Mouse (Mus musculus): ENCODE measurements around the gene Cnnm2. TPM values are rescaled to one million over a fixed set of nuclear protein-coding genes. Genes with fewer than 3 reads are reported as not detected.

Gene Cnnm2
- polyA plus RNA-seq, 1 experiment from 2014 or later: 6.5 TPM

GRCm38 (mm10) chr19:46849443-46849997 is 88.1 kb downstream of the Cnnm2 start:
- no peak for ATAC-seq
- 52% methylated on average over 9 of the region's 9 CpGs for WGBS
- no peak for TF ChIP-seq CTCF (IDR thresholded peaks at IDR 0.05; ENCODE audit: low read depth)
- Histone ChIP-seq H3K4me1 (replicated peaks; ENCODE audit: control insufficient read depth, insufficient read depth, low read length) (no peaks in the 10 kb centered on the region), H3K9me3 (ENCODE audit: control insufficient read depth) (no peaks in the 10 kb centered on the region), H3K4me3 (ENCODE audit: low read depth, low read length) (no peak overlapping the region), H3K27ac (ENCODE audit: low read depth, low read length) (no peak overlapping the region), H3K4me2 (replicated peaks; ENCODE audit: low read depth) (no peak overlapping the region), H3K9ac (ENCODE audit: low read depth, low read length) (no peak overlapping the region), H3K36me3 (ENCODE audit: control insufficient read depth, insufficient read depth) (no peaks in the 10 kb centered on the region), H3K27me3 (replicated peaks; ENCODE audit: control insufficient read depth, insufficient read depth, low read length) (no peaks in the 10 kb centered on the region)

GRCm38 (mm10) chr19:46856232-46856631 is 94.8 kb downstream of the Cnnm2 start:
- no peak overlapping the region for H3K4me2 ChIP-seq (replicated peaks; ENCODE audit: low read depth)
- no peak for ATAC-seq
- 42% methylated on average over 6 of the region's 6 CpGs for WGBS
- no peaks in the 10 kb centered on the region for H3K4me1 ChIP-seq (replicated peaks; ENCODE audit: control insufficient read depth, insufficient read depth, low read length)
- no peak for TF ChIP-seq CTCF (IDR thresholded peaks at IDR 0.05; ENCODE audit: low read depth)
- H3K27ac ChIP-seq (ENCODE audit: low read depth, low read length): no peak overlapping the region
- H3K9ac ChIP-seq (ENCODE audit: low read depth, low read length): no peak overlapping the region
- H3K9me3 ChIP-seq (ENCODE audit: control insufficient read depth): no peaks in the 10 kb centered on the region
- no peaks in the 10 kb centered on the region for H3K27me3 ChIP-seq (replicated peaks; ENCODE audit: control insufficient read depth, insufficient read depth, low read length)
- H3K4me3 ChIP-seq (ENCODE audit: low read depth, low read length): no peak overlapping the region
- H3K36me3 ChIP-seq (ENCODE audit: control insufficient read depth, insufficient read depth): 0 out of 2 replicates have a peak, but pooled peaks cover 5% of the 10 kb centered on the region

DNA sequence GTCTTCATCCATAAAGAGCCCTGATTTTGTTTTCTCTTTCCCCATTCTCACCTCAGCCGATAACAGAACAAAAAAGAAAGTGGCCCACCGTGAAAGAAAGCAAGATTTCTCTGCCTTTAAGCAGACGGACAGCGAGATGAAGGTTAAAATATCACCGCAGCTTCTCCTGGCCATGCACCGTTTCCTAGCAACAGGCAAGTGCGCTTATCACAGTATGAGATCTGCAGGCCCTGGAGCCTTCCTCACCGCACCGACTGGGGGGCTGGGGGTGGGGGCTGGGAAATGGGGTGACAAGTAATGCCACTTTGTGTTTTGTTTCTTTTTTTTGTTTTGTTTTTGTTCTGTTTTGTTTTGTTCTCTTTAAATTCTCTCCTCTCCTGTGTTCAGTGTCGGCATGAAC is 95.4 kb downstream of the Cnnm2 start:
- Histone ChIP-seq H3K9me3 (ENCODE audit: control insufficient read depth) (no peaks in the 10 kb centered on the region), H3K4me1 (replicated peaks; ENCODE audit: control insufficient read depth, insufficient read depth, low read length) (no peaks in the 10 kb centered on the region), H3K36me3 (ENCODE audit: control insufficient read depth, insufficient read depth) (0 out of 2 replicates have a peak, but pooled peaks cover 5% of the 10 kb centered on the region), H3K4me2 (replicated peaks; ENCODE audit: low read depth) (no peak overlapping the region), H3K4me3 (ENCODE audit: low read depth, low read length) (no peak overlapping the region), H3K27me3 (replicated peaks; ENCODE audit: control insufficient read depth, insufficient read depth, low read length) (no peaks in the 10 kb centered on the region), H3K27ac (ENCODE audit: low read depth, low read length) (no peak overlapping the region), H3K9ac (ENCODE audit: low read depth, low read length) (no peak overlapping the region)
- ATAC-seq: no peak
- WGBS: 50% methylated on average over 10 of the region's 10 CpGs
- TF ChIP-seq CTCF (IDR thresholded peaks at IDR 0.05; ENCODE audit: low read depth): no peak

GRCm38 (mm10) chr19:46857277-46857989 is 96.0 kb downstream of the Cnnm2 start:
- 48% methylated on average over 9 of the region's 9 CpGs for WGBS
- no peak overlapping the region for H3K4me3 ChIP-seq (ENCODE audit: low read depth, low read length)
- ATAC-seq: 0 out of 2 replicates have a peak, but pooled peaks have one; percentile 53

GRCm38 (mm10) chr19:46858200-46858599 is 96.8 kb downstream of the Cnnm2 start:
- Histone ChIP-seq H3K27ac (ENCODE audit: low read depth, low read length) (no peak overlapping the region), H3K4me1 (replicated peaks; ENCODE audit: control insufficient read depth, insufficient read depth, low read length) (no peaks in the 10 kb centered on the region), H3K36me3 (ENCODE audit: control insufficient read depth, insufficient read depth) (0 out of 2 replicates have a peak, but pooled peaks cover 5% of the 10 kb centered on the region), H3K27me3 (replicated peaks; ENCODE audit: control insufficient read depth, insufficient read depth, low read length) (no peaks in the 10 kb centered on the region), H3K9me3 (ENCODE audit: control insufficient read depth) (no peaks in the 10 kb centered on the region), H3K4me3 (ENCODE audit: low read depth, low read length) (no peak overlapping the region), H3K9ac (ENCODE audit: low read depth, low read length) (no peak overlapping the region), H3K4me2 (replicated peaks; ENCODE audit: low read depth) (no peak overlapping the region)
- no peak for TF ChIP-seq CTCF (IDR thresholded peaks at IDR 0.05; ENCODE audit: low read depth)
- WGBS: 88% methylated on average over 7 of the region's 7 CpGs
- no peak for ATAC-seq

More at GRCm38 (mm10) chr19:46857277-46857989, 96.0 kb downstream of the Cnnm2 start:
- Histone ChIP-seq H3K4me1 (replicated peaks; ENCODE audit: control insufficient read depth, insufficient read depth, low read length) (no peaks in the 10 kb centered on the region), H3K27me3 (replicated peaks; ENCODE audit: control insufficient read depth, insufficient read depth, low read length) (no peaks in the 10 kb centered on the region), H3K27ac (ENCODE audit: low read depth, low read length) (no peak overlapping the region), H3K9me3 (ENCODE audit: control insufficient read depth) (no peaks in the 10 kb centered on the region), H3K4me2 (replicated peaks; ENCODE audit: low read depth) (no peak overlapping the region), H3K36me3 (ENCODE audit: control insufficient read depth, insufficient read depth) (0 out of 2 replicates have a peak, but pooled peaks cover 5% of the 10 kb centered on the region), H3K9ac (ENCODE audit: low read depth, low read length) (no peak overlapping the region)
- peak; percentile 67 for TF ChIP-seq CTCF (IDR thresholded peaks at IDR 0.05; ENCODE audit: low read depth)

GRCm38 (mm10) chr19:46862556-46862955 is 101.2 kb downstream of the Cnnm2 start:
- Histone ChIP-seq H3K9ac (ENCODE audit: low read depth, low read length) (no peak overlapping the region), H3K27ac (ENCODE audit: low read depth, low read length) (no peak overlapping the region), H3K4me3 (ENCODE audit: low read depth, low read length) (no peak overlapping the region), H3K4me1 (replicated peaks; ENCODE audit: control insufficient read depth, insufficient read depth, low read length) (no peaks in the 10 kb centered on the region), H3K4me2 (replicated peaks; ENCODE audit: low read depth) (no peak overlapping the region), H3K27me3 (replicated peaks; ENCODE audit: control insufficient read depth, insufficient read depth, low read length) (no peaks in the 10 kb centered on the region), H3K9me3 (ENCODE audit: control insufficient read depth) (no peaks in the 10 kb centered on the region), H3K36me3 (ENCODE audit: control insufficient read depth, insufficient read depth) (0 out of 2 replicates have a peak, but pooled peaks cover 5% of the 10 kb centered on the region)
- TF ChIP-seq CTCF (IDR thresholded peaks at IDR 0.05; ENCODE audit: low read depth): no peak
- no peak for ATAC-seq
- WGBS: 19% methylated on average over 3 of the region's 3 CpGs
